In genomic region chr11:106001718-106002117, GRCm38 (mm10) we compare ENCODE assay signal across 10 mouse cellular contexts. TPM values are rescaled to one million over a fixed set of nuclear protein-coding genes. Genes with fewer than 3 reads are reported as not detected.
DNase-seq lines count a peak whose midpoint lies in the region; ATAC-seq and TF ChIP-seq lines count a peak whose summit lies in the region.
"Had no signal": no experiment of that assay in that cellular context is flagged by ENCODE, and none has a peak within 500 bp of the region (broad histone marks: within the 10 kb centered on the region; RNA-seq: fewer than 3 reads in every experiment).

No protein-coding gene starts in this region.

- no peak overlapping the region for H3K4me3 ChIP-seq in hindbrain, postnatal 0 days (ENCODE audit: low read length)
- no peak overlapping the region for H3K4me3 ChIP-seq in hindbrain, embryonic 12.5 days
- H3K4me3 ChIP-seq in hindbrain, embryonic 10.5 days = no peak overlapping the region

- TF ChIP-seq CTCF in hindbrain, postnatal 0 days (IDR thresholded peaks at IDR 0.05; ENCODE audit: low read depth) = peak; percentile 70

- WGBS in hindbrain, postnatal 0 days = 45% methylated on average over 4 of the region's 4 CpGs
- 57% methylated on average over 4 of the region's 4 CpGs for WGBS in hindbrain, embryonic 12.5 days
- 47% methylated on average over 4 of the region's 4 CpGs for WGBS in hindbrain, embryonic 10.5 days

- ATAC-seq in hindbrain, postnatal 0 days = no peak
- no peak for ATAC-seq in hindbrain, embryonic 12.5 days (ENCODE audit: low FRiP score)

- H3K9me3 ChIP-seq in hindbrain, postnatal 0 days (ENCODE audit: low read length) = no peaks in the 10 kb centered on the region
- no peaks in the 10 kb centered on the region for H3K9me3 ChIP-seq in hindbrain, embryonic 12.5 days (replicated peaks)
- H3K9me3 ChIP-seq in hindbrain, embryonic 10.5 days = no peaks in the 10 kb centered on the region

- H3K27ac ChIP-seq in hindbrain, postnatal 0 days = no peak overlapping the region
- H3K27ac ChIP-seq in hindbrain, embryonic 12.5 days = no peak overlapping the region
- H3K27ac ChIP-seq in hindbrain, embryonic 10.5 days = no peak overlapping the region

- no peaks in the 10 kb centered on the region for H3K27me3 ChIP-seq in hindbrain, postnatal 0 days (ENCODE audit: insufficient read depth, low read length)
- H3K27me3 ChIP-seq in hindbrain, embryonic 12.5 days = peaks cover 1% of the 10 kb centered on the region; the same call in 1 of the 2 replicates
- H3K27me3 ChIP-seq in hindbrain, embryonic 10.5 days (ENCODE audit: insufficient read depth, poor library complexity, severe bottlenecking) = no peaks in the 10 kb centered on the region

- no peak overlapping the region for H3K4me2 ChIP-seq in hindbrain, postnatal 0 days (ENCODE audit: low read depth, low read length)
- H3K4me2 ChIP-seq in hindbrain, embryonic 12.5 days (replicated peaks) = no peak overlapping the region

- no peaks in the 10 kb centered on the region for H3K36me3 ChIP-seq in hindbrain, postnatal 0 days (ENCODE audit: insufficient read depth, low read length)
- no peaks in the 10 kb centered on the region for H3K36me3 ChIP-seq in hindbrain, embryonic 12.5 days
- no peaks in the 10 kb centered on the region for H3K36me3 ChIP-seq in hindbrain, embryonic 10.5 days

- peak; percentile 59 for DNase-seq in hindbrain, postnatal 0 days (ENCODE audit: low spot score)
- peak; percentile 40 to 53 for DNase-seq in B cell, adult 2 months
- peak; percentile 25 for DNase-seq in Muller cell, postnatal 12 days (ENCODE audit: inconsistent ontology term)
- DNase-seq in kidney, postnatal 36 days = peak; percentile 49 to 53
- DNase-seq in gastrocnemius, adult 8-10 months (ENCODE audit: low spot score in 2 of 2) = no peak
- no peak for DNase-seq in hindbrain, embryonic 10.5 days (ENCODE audit: low spot score)
- no peak for DNase-seq in urinary bladder, postnatal 4 days (ENCODE audit: low spot score in 2 of 2)

- no peaks in the 10 kb centered on the region for H3K4me1 ChIP-seq in hindbrain, postnatal 0 days (ENCODE audit: insufficient read depth, low read length)
- H3K4me1 ChIP-seq in hindbrain, embryonic 12.5 days = peaks cover 5% of the 10 kb centered on the region; the same call in 1 of the 2 replicates
- 0 out of 2 replicates have a peak, but pooled peaks cover 5% of the 10 kb centered on the region for H3K4me1 ChIP-seq in hindbrain, embryonic 10.5 days (replicated peaks)

- no peak overlapping the region for H3K9ac ChIP-seq in hindbrain, postnatal 0 days (replicated peaks; ENCODE audit: low read length)
- H3K9ac ChIP-seq in hindbrain, embryonic 12.5 days = no peak overlapping the region

RNA-seq across cellular contexts. Expression of gene Kcnh6, which starts 6.2 kb away (rescaled TPM):
- total RNA-seq in hindbrain, postnatal 0 days (2014; rRNA removed) = 4.3 and 7.9 TPM in 2 replicates
- 2.4 and 3.0 TPM in 2 replicates for polyA plus RNA-seq in hindbrain, postnatal 0 days (2015; fragmentation: Nextera tagmentation; extraction: Ambion mirVana)
- polyA plus RNA-seq in hindbrain, embryonic 12.5 days (2016; fragmentation: Nextera tagmentation; extraction: Ambion mirVana) = 0.85 and 1.2 TPM in 2 replicates
- not detected for total RNA-seq in gastrocnemius, adult 8-10 months (2022)
- 0.52 and 0.61 TPM in 2 replicates for polyA plus RNA-seq in hindbrain, embryonic 10.5 days (2016; fragmentation: Nextera tagmentation; extraction: Ambion mirVana)

RNA-seq across cellular contexts. Expression of gene Ace3, which starts 7.2 kb away (rescaled TPM):
- not detected in 2 replicates for total RNA-seq in hindbrain, postnatal 0 days (2014; rRNA removed)
- not detected in 2 replicates for polyA plus RNA-seq in hindbrain, postnatal 0 days (2015; fragmentation: Nextera tagmentation; extraction: Ambion mirVana)
- not detected in 2 replicates for polyA plus RNA-seq in hindbrain, embryonic 12.5 days (2016; fragmentation: Nextera tagmentation; extraction: Ambion mirVana)
- total RNA-seq in gastrocnemius, adult 8-10 months (2022) = not detected
- not detected in 2 replicates for polyA plus RNA-seq in hindbrain, embryonic 10.5 days (2016; fragmentation: Nextera tagmentation; extraction: Ambion mirVana)
- total RNA-seq: layer of hippocampus, adult 18-20 months had no signal
- polyA plus RNA-seq: neural tube, embryonic 14.5 days had no signal

RNA-seq across cellular contexts. Expression of gene Ace, which starts 34.0 kb away (rescaled TPM):
- 31.1 and 35.9 TPM in 2 replicates for total RNA-seq in hindbrain, postnatal 0 days (2014; rRNA removed)
- polyA plus RNA-seq in hindbrain, postnatal 0 days (2015; fragmentation: Nextera tagmentation; extraction: Ambion mirVana) = 10.3 and 11.1 TPM in 2 replicates
- polyA plus RNA-seq in hindbrain, embryonic 12.5 days (2016; fragmentation: Nextera tagmentation; extraction: Ambion mirVana) = 1.3 and 1.6 TPM in 2 replicates
- total RNA-seq in gastrocnemius, adult 8-10 months (2022) = 10 to 100 TPM in 3 of 4 experiments, 1 to 10 TPM in 1; 9.4 to 21.2 (median 13.4) TPM
- 1.3 TPM in 2 replicates for polyA plus RNA-seq in hindbrain, embryonic 10.5 days (2016; fragmentation: Nextera tagmentation; extraction: Ambion mirVana)

RNA-seq across cellular contexts. Expression of gene Dcaf7, which starts 35.0 kb away (rescaled TPM):
- 265 and 283 TPM in 2 replicates for total RNA-seq in hindbrain, postnatal 0 days (2014; rRNA removed)
- 127 and 137 TPM in 2 replicates for polyA plus RNA-seq in hindbrain, postnatal 0 days (2015; fragmentation: Nextera tagmentation; extraction: Ambion mirVana)
- polyA plus RNA-seq in hindbrain, embryonic 12.5 days (2016; fragmentation: Nextera tagmentation; extraction: Ambion mirVana) = 122 and 136 TPM in 2 replicates
- 10 to 100 TPM; 21.1 to 27.1 (median 25.0) TPM for total RNA-seq in gastrocnemius, adult 8-10 months (2022)
- polyA plus RNA-seq in hindbrain, embryonic 10.5 days (2016; fragmentation: Nextera tagmentation; extraction: Ambion mirVana) = 86.5 and 94.7 TPM in 2 replicates

RNA-seq across cellular contexts. Expression of gene Cyb561, which starts 48.6 kb away (rescaled TPM):
- 45.9 and 52.9 TPM in 2 replicates for total RNA-seq in hindbrain, postnatal 0 days (2014; rRNA removed)
- polyA plus RNA-seq in hindbrain, postnatal 0 days (2015; fragmentation: Nextera tagmentation; extraction: Ambion mirVana) = 55.9 and 57.8 TPM in 2 replicates
- polyA plus RNA-seq in hindbrain, embryonic 12.5 days (2016; fragmentation: Nextera tagmentation; extraction: Ambion mirVana) = 25.6 and 27.0 TPM in 2 replicates
- 1 to 10 TPM; 2.8 to 5.2 (median 3.8) TPM for total RNA-seq in gastrocnemius, adult 8-10 months (2022)
- 20.0 and 23.6 TPM in 2 replicates for polyA plus RNA-seq in hindbrain, embryonic 10.5 days (2016; fragmentation: Nextera tagmentation; extraction: Ambion mirVana)

Comparison
In these comparisons a context has a peak if more than half of its experiments do, and no peak if none do; other contexts are left out.
1. DNase-seq: peak in hindbrain, postnatal 0 days (single experiment), B cell, adult 2 months (2 of 2), Muller cell, postnatal 12 days (single experiment) and kidney, postnatal 36 days (2 of 2); none in gastrocnemius, adult 8-10 months (0 of 2), hindbrain, embryonic 10.5 days (single experiment) and urinary bladder, postnatal 4 days (0 of 2).